Mouse (Mus musculus): Measurements from ENCODE around the gene 4930556J24Rik. TPM values are rescaled to one million over a fixed set of nuclear protein-coding genes. Genes with fewer than 3 reads are reported as not detected.

The 4930556J24Rik gene
- total and polyA plus RNA-seq, 3 experiments: 0.16 TPM; not detected in 2

DNA sequence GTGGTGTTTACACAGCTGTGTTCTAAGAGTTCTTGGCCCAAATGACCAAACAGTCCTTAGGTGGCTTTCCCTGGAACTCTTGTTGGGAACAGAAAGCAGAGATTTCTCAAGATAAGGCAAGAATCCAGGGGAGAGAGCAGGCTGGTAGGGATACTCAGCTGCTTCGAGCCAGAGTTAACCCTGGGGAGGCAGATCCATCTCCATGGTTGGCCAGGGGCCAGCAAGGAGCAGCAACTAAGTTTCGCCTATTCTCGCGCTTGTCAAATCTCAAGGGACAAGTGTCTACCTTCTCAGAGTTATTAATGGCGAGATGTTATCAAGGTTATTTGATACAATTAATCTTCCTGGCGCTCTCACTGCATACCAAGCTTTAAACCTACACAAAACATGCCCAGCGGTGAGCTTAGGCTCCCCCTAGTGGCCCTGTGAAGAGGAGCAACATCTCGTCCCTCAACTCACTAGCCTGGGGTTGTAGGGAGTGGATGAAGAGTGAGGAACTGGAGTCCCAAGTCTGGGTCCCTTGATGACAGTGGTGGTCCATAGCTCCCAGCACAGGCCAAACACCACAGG, 55.2 kb downstream of the 4930556J24Rik start:
- peak; percentile 40 for DNase-seq (ENCODE audit: low spot score)
- Histone ChIP-seq H3K4me1 (ENCODE audit: insufficient read depth, low read depth, low read length) (no peaks in the 10 kb centered on the region), H3K4me3 (ENCODE audit: low read depth, low read length) (no peak overlapping the region), H3K9me3 (replicated peaks) (no peaks in the 10 kb centered on the region), H3K27me3 (ENCODE audit: insufficient read depth, low read length) (peaks cover 9% of the 10 kb centered on the region; the same call in 1 of the 2 replicates), H3K36me3 (replicated peaks) (no peaks in the 10 kb centered on the region)
- TF ChIP-seq GATA2 (IDR thresholded peaks at IDR 0.05; ENCODE audit: borderline replicate concordance, low read depth, low read length) (no peak), CTCF (IDR thresholded peaks at IDR 0.05; ENCODE audit: low read depth, low read length) (peak; percentile 84), POLR2AphosphoS5 (IDR thresholded peaks at IDR 0.05; ENCODE audit: insufficient replicate concordance, low read depth, low read length) (no peak)
- ATAC-seq (ENCODE audit: extremely low read depth, insufficient number of reproducible peaks, low FRiP score, poor library complexity, severe bottlenecking): peak; percentile 34; the same call in 1 of the 2 replicates

GRCm38 (mm10) chr11:3920476-3920875, 56.1 kb downstream of the 4930556J24Rik start:
- H3K36me3 ChIP-seq (replicated peaks): no peaks in the 10 kb centered on the region
- no peak overlapping the region for H3K4me3 ChIP-seq (ENCODE audit: low read depth, low read length)
- no peaks in the 10 kb centered on the region for H3K9me3 ChIP-seq (replicated peaks)
- ATAC-seq (ENCODE audit: extremely low read depth, insufficient number of reproducible peaks, low FRiP score, poor library complexity, severe bottlenecking): no peak
- H3K27me3 ChIP-seq (ENCODE audit: insufficient read depth, low read length): peaks cover 6% of the 10 kb centered on the region; the same call in 1 of the 2 replicates
- no peak for TF ChIP-seq CTCF (IDR thresholded peaks at IDR 0.05; ENCODE audit: low read depth, low read length)
- no peak for TF ChIP-seq GATA1 (IDR thresholded peaks at IDR 0.05; ENCODE audit: borderline replicate concordance, low read length)
- TF ChIP-seq GATA2 (IDR thresholded peaks at IDR 0.05; ENCODE audit: borderline replicate concordance, low read depth, low read length): no peak
- TF ChIP-seq TAL1 (conservative IDR thresholded peaks at IDR 0.05; ENCODE audit: low read depth, low read length): no peak
- TF ChIP-seq POLR2AphosphoS5 (IDR thresholded peaks at IDR 0.05; ENCODE audit: insufficient replicate concordance, low read depth, low read length): no peak
- H3K4me1 ChIP-seq (ENCODE audit: insufficient read depth, low read depth, low read length): no peaks in the 10 kb centered on the region
- no peak for DNase-seq (ENCODE audit: low spot score)

DNA sequence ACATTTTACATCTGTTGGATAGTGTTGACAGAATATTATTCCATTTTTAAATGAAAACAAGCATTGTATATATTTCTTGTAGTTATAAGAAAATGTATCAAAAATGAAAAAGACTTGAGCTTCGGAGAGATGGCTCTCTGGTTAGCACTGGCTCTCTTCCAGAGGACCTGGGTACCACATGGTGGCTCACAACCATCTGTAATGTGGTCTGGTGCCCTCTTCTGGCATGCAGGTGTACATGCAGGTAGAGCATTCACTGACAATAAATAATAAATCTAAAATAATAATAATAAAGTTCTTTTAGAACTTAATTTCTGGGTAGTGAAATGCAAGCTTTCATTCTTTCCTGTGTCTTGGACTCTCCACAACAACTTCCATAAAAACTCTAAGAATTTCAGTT, 57.8 kb downstream of the 4930556J24Rik start:
- Histone ChIP-seq H3K27me3 (ENCODE audit: insufficient read depth, low read length) (peaks cover 14% of the 10 kb centered on the region; the same call in 1 of the 2 replicates), H3K36me3 (replicated peaks) (no peaks in the 10 kb centered on the region), H3K4me1 (ENCODE audit: insufficient read depth, low read depth, low read length) (0 out of 2 replicates have a peak, but pooled peaks cover 3% of the 10 kb centered on the region), H3K9me3 (replicated peaks) (peaks cover 7% of the 10 kb centered on the region), H3K4me3 (ENCODE audit: low read depth, low read length) (no peak overlapping the region)
- no peak for TF ChIP-seq TAL1 (conservative IDR thresholded peaks at IDR 0.05; ENCODE audit: low read depth, low read length)
- no peak for TF ChIP-seq POLR2AphosphoS5 (IDR thresholded peaks at IDR 0.05; ENCODE audit: insufficient replicate concordance, low read depth, low read length)
- TF ChIP-seq CTCF (IDR thresholded peaks at IDR 0.05; ENCODE audit: low read depth, low read length): no peak
- no peak for TF ChIP-seq GATA1 (IDR thresholded peaks at IDR 0.05; ENCODE audit: borderline replicate concordance, low read length)
- TF ChIP-seq GATA2 (IDR thresholded peaks at IDR 0.05; ENCODE audit: borderline replicate concordance, low read depth, low read length): no peak
- DNase-seq (ENCODE audit: low spot score) (no peak), ATAC-seq (ENCODE audit: extremely low read depth, insufficient number of reproducible peaks, low FRiP score, poor library complexity, severe bottlenecking) (no peak)

GRCm38 (mm10) chr11:3914109-3914840, 62.3 kb downstream of the 4930556J24Rik start, which contains the start of gene Slc35e4:
Gene Slc35e4, minus strand, starts transcription at chr11:3914664.
- Histone ChIP-seq H3K27me3 (ENCODE audit: insufficient read depth, low read length) (peaks cover 23% of the 10 kb centered on the region; the same call in 1 of the 2 replicates), H3K4me3 (ENCODE audit: low read depth, low read length) (no peak within 1 kb of the TSS), H3K9me3 (replicated peaks) (peaks cover 9% of the 10 kb centered on the region), H3K36me3 (replicated peaks) (no peaks in the 10 kb centered on the region), H3K4me1 (ENCODE audit: insufficient read depth, low read depth, low read length) (peaks cover 3% of the 10 kb centered on the region; the same call in 1 of the 2 replicates)
- ATAC-seq (ENCODE audit: extremely low read depth, insufficient number of reproducible peaks, low FRiP score, poor library complexity, severe bottlenecking) (no peak), DNase-seq (ENCODE audit: low spot score) (no peak)
- TF ChIP-seq POLR2AphosphoS5 (IDR thresholded peaks at IDR 0.05; ENCODE audit: insufficient replicate concordance, low read depth, low read length) (no peak), CTCF (IDR thresholded peaks at IDR 0.05; ENCODE audit: low read depth, low read length) (peak; percentile 37; the same call in 1 of the 2 replicates)

- TF ChIP-seq GATA1 (IDR thresholded peaks at IDR 0.05; ENCODE audit: borderline replicate concordance, low read length): no peak
- no peak for TF ChIP-seq TAL1 (conservative IDR thresholded peaks at IDR 0.05; ENCODE audit: low read depth, low read length)
- no peak for TF ChIP-seq POLR2AphosphoS5 (IDR thresholded peaks at IDR 0.05; ENCODE audit: insufficient replicate concordance, low read depth, low read length)
- no peak for TF ChIP-seq CTCF (IDR thresholded peaks at IDR 0.05; ENCODE audit: low read depth, low read length)
- TF ChIP-seq GATA2 (IDR thresholded peaks at IDR 0.05; ENCODE audit: borderline replicate concordance, low read depth, low read length): no peak
- no peak for ATAC-seq (ENCODE audit: extremely low read depth, insufficient number of reproducible peaks, low FRiP score, poor library complexity, severe bottlenecking)
- DNase-seq (ENCODE audit: low spot score): no peak
- Histone ChIP-seq H3K4me1 (ENCODE audit: insufficient read depth, low read depth, low read length) (peaks cover 3% of the 10 kb centered on the region; the same call in 1 of the 2 replicates), H3K27me3 (ENCODE audit: insufficient read depth, low read length) (peaks cover 23% of the 10 kb centered on the region; the same call in 1 of the 2 replicates), H3K4me3 (ENCODE audit: low read depth, low read length) (no peak overlapping the region), H3K36me3 (replicated peaks) (no peaks in the 10 kb centered on the region), H3K9me3 (replicated peaks) (peaks cover 9% of the 10 kb centered on the region)
Observed at GRCm38 (mm10) chr11:3913316-3914108, 63.1 kb downstream of the 4930556J24Rik start.

- peaks cover 3% of the 10 kb centered on the region; the same call in 1 of the 2 replicates for H3K4me1 ChIP-seq (ENCODE audit: insufficient read depth, low read depth, low read length)
- H3K9me3 ChIP-seq (replicated peaks): peaks cover 9% of the 10 kb centered on the region
- H3K36me3 ChIP-seq (replicated peaks): no peaks in the 10 kb centered on the region
- 0 out of 2 replicates have a peak overlapping the region, but pooled peaks have one; percentile 11 for H3K4me3 ChIP-seq (ENCODE audit: low read depth, low read length)
- ATAC-seq (ENCODE audit: extremely low read depth, insufficient number of reproducible peaks, low FRiP score, poor library complexity, severe bottlenecking) (no peak), DNase-seq (ENCODE audit: low spot score) (no peak)
- TF ChIP-seq GATA2 (IDR thresholded peaks at IDR 0.05; ENCODE audit: borderline replicate concordance, low read depth, low read length): no peak
- no peak for TF ChIP-seq CTCF (IDR thresholded peaks at IDR 0.05; ENCODE audit: low read depth, low read length)
- no peak for TF ChIP-seq GATA1 (IDR thresholded peaks at IDR 0.05; ENCODE audit: borderline replicate concordance, low read length)
- no peak for TF ChIP-seq POLR2AphosphoS5 (IDR thresholded peaks at IDR 0.05; ENCODE audit: insufficient replicate concordance, low read depth, low read length)
- no peak for TF ChIP-seq TAL1 (conservative IDR thresholded peaks at IDR 0.05; ENCODE audit: low read depth, low read length)
- peaks cover 23% of the 10 kb centered on the region; the same call in 1 of the 2 replicates for H3K27me3 ChIP-seq (ENCODE audit: insufficient read depth, low read length)
Observed at GRCm38 (mm10) chr11:3912875-3913271, 63.7 kb downstream of the 4930556J24Rik start.

All from G1E (cell line).